Mouse (Mus musculus): ENCODE results near the gene Ndufaf2.
A peak's percentile ranks its signal among the peaks of the same experiment; 100 is the strongest.

The Ndufaf2 gene

DNA sequence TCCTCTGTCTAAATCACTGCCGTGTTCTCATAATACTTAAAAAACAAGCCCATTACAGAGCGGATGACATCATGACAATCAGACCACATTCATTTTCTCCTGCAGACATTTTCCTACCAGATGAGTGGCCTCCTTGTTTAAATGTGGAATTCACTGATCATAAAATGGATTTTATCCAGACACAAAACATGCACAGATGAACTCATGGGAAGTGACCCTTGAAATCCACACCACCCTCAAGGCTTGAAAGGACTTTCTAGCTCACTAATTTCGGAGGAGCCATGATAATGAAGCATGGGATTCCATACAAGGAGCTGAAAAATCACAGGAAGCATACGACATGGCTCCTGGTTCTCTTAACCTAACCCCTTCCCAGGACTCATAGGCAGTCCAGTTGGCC lies 198.5 kb downstream of the Ndufaf2 start:
- no peak for DNase-seq

DNA sequence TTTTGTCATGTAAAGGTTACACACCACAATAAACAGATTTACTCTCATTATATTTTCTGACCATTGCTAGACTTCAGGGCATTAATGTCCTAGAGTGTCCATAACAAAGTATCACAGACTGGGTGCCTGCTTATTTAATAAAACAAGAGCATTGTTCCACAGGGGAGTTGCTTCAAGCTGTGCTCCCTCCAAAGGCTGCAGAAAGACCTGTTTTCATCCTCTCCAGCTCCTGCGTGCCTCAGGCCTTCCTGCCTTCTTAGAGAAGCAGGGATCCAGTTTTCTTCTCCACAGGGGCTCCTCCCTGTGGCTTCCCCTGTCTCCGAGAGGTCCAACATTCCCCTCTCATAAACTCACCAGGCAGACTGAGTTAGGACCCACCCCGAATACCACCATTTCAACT lies 202.2 kb downstream of the Ndufaf2 start:
- no peak for DNase-seq

DNA sequence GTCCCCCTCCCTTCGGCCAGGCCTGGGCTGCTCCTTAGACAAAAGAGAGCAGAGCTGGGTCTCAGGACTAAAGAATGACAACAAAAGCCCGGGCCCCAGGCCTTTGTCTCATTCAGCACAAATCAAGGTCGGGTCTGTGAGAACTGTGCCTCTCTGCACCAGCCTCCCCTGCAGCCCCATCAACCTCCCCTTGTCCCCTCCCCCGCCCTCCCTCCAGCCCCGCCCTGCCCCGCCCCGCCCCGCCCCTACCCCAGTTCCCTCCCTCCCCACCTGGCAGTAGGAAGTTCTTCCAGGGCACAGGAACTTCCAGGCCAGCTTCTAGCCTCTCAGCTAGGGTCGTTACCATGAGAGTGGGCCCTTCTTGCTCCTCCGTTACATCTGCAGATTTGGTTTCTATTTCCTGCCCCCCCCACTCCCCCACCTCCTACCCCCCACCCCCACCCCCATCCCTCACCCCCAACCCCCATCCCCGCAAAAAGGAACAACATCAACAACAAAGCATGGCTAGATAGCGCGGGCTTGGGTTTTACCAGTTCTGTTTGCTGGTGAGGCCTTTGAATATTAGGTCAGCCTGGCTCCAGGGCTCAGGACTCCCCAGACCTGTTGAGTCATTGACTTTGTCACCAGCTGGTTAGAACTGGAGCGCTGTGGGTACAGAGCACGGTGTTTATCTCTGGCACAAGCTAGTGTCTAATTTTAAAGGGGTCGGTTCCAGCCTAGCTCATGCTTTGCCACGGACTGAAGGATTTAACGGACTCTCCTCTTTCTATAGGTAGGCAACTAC lies 202.9 kb downstream of the Ndufaf2 start:
- DNase-seq: peak; percentile 27 to 45

DNA sequence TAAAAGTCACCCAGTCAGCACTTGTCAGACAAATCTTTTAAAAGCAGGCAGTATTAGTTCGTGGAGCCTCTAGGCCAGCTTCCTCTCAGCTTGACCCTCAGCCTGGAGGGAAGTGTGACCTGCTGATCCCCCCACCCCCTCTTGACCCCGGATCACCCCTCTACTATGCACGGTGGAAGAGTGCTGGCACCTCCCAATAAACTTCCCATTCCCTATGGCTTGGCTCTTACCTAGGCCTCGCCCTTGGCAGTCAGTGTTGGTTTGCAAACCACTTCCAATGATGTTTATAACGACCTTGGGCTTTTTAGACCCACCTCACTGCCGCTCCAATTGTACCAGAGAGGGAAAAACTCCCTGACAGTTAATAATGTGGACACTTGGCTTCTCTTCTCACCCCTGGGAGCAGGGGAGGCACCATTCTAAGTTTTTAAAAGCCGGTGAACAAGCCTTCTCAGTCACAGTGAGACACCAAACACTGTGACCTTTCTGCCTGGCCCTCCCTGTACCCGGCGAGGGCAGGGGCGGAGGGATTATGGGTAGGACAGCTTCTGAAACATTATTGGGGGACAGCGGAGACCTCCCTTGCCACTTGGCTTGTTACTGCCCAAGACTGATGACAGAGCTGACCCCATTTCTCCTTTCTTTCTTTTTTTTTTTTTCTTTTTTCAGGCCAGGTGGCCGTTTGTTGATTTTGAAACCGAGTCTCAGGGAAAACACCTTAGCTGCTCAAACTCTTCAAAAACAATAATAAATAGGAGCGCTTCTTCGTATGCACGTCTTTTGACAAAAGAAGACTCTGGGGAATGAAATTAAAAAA lies 203.8 kb downstream of the Ndufaf2 start:
- no peak for DNase-seq

DNA sequence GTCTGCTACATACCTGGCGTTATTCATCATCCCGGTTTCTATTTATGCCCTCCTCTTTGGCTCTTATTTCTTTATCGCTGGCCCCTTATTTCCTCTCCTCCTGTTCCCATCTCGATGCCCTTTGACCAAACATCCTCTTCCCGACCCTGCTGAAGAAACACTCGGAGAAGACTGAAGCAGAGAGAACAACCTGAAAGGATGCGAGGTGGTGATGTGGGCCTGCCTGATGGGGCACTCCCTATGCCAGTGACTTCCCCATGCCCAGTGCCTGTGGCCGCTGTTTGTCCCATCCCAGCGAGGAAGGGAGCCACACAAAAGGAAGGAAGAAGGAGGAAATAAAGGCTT lies 204.4 kb downstream of the Ndufaf2 start:
- no peak for DNase-seq

All from thymus, postnatal 36 days (tissue).